Mouse (Mus musculus): ENCODE results near the gene Pdik1l. TPM values are rescaled to one million over a fixed set of nuclear protein-coding genes. Genes with fewer than 3 reads are reported as not detected.

The Pdik1l gene
- total RNA-seq, 2 experiments from 2014 or later, result 18.2 to 19.0 TPM

DNA sequence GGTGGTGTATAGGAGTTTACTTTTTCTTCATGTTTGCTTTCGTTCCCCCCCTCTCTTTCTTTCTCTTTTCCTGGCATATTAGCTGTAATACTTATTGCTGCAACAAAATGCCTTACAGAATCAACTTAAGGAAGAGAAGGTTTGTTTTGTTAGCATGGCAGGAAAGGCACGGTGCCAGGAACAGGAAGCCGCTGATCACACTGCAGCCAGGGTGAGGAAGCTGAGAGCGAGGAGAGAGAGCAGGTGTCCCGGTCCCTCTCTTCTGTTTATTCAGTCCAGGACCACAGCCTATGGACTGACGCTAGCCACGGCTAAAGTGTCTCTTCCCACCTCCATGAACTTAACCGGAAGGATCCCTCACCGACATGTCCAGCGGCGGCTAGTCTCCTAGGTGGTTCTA lies 29.3 kb downstream of the Pdik1l start:
- no peak for DNase-seq

DNA sequence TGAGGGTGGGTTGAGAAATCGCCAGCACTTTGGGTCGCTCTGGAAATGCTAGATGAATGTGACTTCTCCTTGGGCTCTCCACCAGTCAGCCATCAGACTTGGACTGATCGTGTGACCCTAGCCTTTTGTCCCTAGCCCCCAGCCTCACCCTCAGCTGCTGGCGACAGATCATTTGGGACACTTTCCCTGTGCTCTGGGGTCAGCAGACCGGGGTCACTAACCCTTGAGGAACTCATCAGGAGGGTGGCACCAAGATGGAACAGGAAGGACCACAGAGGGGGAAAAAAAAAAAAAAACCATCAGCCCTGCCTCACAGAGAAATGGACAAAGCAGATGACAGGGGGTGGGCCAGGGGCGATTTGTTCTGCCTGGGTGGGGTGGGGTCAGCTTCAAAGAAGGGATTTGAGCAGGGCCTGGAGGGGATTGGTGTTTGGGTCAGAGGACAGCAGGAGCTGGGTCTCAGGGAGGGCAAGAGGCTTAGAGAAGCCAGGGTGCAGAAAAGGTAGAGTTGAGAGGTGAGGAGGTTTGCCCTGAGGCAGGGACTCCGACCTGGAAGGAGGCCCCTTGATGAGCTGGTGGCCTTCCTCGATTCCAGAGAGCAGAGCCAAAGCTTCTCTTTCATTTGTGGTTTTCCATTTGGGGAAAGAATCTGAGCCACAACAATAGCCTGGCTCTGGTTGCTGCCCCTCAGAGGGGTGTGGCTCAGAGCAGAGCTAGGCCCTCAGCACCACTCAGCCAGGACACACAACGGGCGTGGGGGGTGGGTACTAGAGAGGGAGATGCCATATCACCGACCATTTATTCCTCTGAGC lies 30.3 kb downstream of the Pdik1l start:
- DNase-seq, result no peak

DNA sequence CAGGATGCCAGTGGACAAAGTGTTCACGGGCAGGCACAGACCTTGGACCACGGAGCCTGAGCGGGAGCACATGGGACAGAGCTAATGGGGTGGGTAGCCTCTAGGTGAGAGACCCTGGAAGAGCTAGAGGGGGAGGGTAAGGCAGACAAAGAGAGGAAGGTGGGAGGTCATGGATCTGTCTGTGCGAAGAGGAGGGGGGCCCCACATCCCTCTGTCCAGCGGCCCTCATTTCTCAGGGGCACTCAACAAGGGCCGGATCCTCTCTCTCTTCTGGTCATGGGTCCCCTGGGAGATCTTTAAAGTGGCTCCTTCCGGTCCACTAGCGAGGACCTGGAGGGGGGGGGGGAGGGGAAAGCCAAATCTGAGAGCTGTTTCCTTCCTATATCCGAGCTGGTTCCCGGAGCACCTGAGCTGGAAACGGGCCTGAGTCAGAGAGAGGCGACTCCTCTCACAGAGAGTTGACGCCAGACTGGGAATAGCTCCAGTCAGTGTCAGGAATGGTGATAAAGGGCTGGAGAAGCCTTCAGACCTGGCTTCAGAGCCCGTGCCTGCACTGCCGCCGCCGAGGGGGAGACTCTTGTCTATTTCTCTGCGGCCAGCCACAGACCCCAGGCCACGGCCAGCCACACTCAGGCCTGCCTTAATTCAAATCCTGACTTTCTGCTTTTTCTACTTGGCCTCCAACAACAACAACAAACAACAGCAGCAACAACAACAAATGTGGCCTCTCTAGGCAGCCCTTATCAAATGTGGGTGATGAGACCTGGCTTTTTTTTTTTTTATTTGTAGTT lies 31.1 kb downstream of the Pdik1l start:
- DNase-seq, result peak; percentile 41 to 53

DNA sequence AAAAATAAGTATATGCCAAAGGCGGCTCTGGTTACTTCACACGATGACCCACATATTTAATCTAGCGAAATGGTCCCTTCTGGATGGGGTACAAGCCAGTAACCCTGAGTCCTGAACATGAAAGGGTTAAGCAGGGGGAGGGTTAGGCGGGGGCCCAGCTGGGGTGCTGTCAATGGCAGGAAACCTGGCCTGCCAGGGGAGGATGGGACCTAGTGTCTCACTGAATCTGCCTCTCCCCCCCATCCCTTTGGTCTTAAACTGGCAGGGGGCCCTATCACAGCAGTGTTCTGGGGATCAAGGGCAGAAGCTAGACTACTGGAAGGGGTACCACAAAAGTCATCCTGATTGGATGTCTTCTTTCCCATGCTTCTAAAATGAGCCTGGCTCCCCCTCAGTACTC lies 31.8 kb downstream of the Pdik1l start:
- DNase-seq, result peak; percentile 25 to 56

DNA sequence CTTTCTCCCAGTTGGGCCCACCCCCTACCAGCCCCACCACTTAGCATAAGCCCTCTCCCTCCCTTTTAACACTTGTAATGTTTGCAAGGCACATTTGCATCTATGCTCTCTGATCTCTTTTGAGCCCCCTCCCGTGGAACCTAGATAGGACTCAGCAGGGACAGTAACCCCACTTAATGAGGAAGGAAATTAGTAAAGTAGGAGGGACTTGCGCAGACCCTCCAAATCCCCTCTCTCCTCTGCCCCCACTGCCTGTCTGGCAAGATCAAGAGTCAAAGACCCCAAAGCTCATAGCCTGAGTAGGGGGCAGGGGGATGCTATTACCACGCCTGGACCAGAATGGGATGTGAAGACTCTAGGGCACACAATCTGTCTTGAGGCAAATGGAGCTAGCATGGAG lies 32.9 kb downstream of the Pdik1l start:
- DNase-seq, result no peak

DNA sequence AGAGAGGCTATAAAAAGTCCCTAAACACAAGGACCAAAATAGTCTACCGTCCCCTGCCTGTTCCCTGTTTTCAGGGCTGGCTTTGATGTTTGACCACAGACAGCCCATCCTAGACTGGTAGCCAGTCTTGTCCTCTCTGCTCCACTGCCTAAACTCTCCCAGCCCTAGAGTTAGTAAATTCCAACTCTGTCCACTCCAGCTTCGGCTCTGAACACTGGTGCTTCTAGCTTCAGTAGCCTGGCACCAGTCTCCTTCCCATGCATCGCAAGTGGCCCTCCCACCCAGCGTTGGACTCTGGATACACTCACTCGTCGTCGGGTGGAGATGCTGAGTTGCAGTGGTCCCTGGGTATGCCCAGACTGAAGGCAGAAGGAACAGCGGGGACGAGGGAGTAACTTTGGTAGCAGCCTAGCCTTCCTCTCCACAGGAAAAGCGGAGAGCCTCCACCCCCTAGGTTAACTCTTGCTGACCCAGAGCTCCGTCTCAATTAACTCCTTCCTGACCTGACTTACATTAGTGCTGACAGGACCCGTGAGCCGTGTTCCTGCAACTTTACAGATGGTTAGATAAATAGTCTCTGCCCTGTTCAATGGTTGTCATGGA lies 33.9 kb downstream of the Pdik1l start, which contains the start of gene Grrp1:
Gene Grrp1, minus strand, starts transcription at position 385 of the 603 bp plus-strand sequence.
- DNase-seq, result peak; percentile 23 to 37

DNA sequence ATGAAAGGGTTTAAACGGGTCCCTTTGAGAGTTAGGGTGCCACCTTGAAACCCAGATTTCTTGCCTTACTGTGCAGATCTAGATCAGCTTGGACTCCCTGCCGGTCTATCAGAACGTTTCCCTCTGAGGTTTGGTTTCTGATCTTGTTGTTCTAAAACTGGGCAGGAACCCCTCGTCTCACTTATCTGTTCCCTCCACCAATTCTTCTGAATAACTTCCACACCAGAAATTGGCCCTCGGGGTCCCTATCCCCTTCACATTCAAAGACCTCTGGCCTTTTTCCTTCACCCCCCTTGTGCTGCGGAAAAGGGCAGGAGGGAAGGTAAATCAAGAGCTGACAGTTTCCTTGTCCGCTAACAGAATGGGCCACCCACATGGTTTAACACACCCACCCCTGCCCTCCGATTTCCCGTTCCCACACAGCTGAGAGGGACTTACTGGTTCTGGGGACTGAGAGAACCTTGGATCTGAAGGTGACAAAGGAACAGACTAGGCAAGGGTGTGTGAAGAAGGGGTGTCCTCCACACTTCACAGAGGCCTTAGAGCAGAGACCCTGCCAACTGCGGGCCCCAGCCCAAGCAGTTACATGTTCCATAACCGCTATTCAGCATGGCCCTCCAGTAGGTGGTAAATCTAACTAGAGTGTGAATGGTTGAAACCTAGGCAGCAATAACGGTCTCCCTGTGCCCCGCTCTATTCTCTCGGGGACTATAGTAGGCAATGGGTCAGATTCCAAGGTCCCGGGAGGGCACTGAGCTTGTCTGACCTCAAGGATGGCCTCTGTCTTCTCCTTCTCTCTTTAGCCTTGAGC lies 34.6 kb downstream of the Pdik1l start:
- peak; percentile 20 to 55 for DNase-seq

DNA sequence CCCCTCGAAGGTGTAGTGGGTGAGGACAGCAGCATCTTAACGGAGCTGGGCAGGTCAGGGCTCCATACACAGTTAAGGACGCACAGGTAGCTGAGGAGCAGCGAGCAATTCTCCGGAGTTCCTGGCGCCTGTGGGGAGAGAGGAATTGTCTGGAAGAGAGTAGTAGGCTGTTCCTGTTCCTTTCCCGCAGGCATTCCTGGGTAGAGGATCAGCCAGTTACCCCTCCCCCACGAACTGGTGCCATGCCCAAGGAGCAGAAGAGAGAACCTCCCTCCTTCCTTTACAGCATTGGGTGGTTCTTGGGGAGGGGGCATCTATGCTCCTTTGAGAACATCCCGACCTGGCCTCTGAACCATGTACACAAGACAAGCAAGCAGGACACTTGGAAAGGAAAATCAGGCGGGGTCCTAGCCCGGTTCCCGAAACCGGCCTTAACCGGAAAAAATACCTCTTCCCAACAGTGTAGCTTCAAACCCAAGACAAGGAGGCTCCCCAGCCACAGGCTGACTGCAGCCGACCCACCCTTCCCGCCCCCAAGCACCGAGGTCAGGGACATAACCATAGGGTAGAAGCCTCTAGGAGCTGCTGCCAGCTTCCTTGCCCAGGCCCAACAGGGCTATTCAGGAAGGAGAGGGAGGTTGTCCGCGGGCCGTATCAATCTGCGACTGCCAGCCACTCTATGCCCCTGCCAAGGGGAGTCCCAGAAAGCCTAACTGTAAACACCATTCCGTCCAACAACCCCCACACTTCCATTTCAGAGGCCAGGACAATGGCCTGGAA lies 35.4 kb downstream of the Pdik1l start:
- peak in 1 of 2 experiments; percentile 41 for DNase-seq

DNA sequence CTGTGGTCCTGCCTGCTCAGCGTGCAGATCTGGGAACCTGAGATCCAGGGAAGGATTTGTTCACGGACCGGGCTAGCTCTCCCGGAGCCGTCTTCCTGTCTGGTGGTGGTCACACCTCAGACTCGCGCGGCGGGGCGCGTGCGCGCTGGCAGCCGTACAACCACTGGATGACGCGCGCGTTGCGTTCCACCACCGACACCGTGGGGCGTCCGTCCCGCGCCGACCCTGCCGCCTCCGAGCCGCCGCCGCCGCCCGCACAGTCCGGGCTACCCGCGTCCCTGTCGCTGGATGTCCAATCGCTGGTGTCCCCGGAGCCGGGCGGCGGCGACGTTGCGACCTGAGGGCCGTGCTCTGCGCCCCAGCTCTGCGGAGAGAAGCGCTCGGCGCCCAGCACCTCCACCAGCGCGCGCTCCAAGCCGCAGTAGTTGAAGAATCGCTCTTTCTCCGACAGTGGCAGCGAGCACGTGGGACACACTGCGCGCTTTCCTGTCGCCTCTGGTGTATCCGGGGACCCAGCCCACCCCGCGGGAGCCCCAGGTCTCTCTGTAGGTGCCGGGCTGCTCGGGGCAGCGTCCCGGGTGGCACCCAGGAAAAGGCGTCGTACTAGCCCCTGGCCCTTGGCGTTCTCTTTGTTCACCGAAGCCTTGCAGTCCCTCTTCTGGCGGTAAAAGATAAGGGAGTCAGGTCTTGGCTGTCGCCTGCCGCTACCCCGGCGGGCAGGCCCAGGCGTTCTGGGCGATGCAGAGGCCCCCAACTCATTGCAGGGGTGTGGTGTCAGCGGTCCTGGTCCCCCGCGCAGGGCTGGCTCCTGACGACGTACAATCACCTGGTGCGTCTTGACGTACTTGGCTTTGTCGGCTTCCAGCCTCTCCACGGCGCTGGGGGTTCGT lies 36.2 kb downstream of the Pdik1l start:
- DNase-seq, result peak; percentile 34 to 45

DNA sequence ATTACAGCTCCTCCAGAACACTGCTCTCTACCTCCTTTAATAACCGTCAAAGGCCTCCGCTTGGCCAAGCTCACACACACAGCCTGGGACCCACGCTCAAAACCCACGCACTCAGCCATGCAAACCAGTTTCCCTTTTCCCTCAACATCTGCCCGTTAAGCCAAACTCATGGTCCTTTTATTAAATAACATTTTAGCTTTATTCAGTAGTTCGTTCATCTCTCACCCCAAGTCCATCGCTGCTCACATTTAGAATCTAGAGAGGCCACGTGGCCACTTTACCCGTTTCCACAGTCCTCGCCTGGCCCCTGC lies 36.8 kb downstream of the Pdik1l start:
- DNase-seq, result no peak

DNA sequence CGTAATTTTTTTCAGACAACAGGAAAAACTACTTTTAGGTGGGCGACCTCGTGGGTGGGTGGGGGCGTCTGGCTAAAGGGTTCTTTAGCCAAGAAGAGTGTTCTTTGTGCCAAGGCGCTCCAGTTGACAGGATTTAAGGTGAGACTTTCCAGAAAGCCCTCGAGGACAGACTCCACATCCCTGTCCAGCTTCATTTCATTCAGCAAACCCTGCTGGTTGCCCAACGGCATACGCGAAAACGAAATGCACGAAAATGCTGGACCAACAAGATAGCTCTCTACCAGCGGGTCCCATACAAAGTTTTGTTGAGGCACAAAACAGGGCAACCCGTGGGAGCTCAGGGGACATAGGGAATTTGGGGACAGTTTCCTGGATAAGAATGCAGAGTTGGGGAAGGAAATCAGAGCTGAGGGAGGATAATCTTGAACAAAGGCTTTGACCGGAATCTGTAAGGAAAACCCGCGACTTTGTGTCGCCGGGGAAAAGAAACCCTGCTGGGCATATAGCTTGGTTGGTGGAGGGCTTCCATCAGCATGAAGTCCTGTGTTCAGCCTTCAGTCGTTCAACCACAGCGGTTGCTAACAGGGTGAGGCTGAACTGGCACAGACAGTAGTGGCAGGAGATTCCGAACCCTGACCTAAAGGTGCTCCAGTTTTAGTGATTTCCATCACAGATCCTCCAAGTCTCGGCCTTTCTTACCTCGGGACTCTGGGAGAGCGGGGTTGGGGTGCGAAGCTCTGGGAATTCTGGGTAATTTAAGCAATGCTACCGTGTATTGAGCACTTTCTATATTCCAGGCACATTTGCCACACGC lies 37.4 kb downstream of the Pdik1l start:
- DNase-seq, result no peak

DNA sequence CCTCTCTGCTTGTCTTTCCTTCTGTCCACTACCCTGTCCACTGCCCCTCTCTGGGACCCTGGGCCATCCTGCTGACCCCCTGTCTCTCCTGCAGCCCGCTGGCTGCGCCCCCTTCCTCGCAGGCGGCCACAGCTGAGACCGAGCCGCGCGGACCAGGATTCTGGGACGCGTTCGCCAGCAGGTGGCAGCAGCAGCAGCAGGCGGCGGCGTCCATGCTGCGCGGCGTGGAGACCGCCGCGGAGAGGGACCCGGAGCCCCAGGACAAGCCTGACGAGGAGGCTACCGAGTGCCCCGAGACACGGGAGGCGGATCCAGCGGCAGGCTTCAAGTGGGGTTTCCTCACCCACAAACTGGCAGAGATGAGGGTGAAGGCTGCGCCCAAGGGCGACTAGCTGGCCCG lies 38.0 kb downstream of the Pdik1l start:
- DNase-seq, result peak; percentile 76 to 87

DNA sequence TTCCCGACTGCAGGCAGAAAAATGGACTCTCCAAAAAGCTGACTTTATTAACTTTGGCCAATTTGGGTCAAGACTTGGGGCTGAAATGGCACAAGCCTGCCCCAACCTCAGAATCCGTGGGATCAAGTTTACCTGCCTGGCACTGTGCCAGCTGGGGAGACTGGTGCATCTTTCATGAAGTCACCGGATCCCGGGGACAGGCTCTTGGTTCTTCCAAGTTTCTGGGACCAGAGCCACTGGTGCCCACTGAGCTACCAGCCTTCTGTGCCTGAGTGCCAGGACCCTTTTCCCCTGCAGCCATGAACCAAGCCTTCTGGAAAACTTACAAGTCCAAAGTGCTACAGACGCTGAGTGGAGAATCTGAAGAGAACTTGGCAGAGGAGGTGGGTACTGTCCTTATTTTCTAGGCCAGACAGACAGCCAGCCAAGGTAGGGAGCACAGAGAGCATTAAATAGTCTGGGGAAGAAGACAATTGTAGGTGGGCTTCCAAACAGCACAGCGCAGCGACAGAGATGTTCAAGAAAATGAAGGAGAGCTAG lies 40.9 kb downstream of the Pdik1l start, which contains the start of gene Gm30191:
Gene Gm30191, plus strand, starts transcription at position 217 of the 540 bp plus-strand sequence.
- DNase-seq, result no peak

DNA sequence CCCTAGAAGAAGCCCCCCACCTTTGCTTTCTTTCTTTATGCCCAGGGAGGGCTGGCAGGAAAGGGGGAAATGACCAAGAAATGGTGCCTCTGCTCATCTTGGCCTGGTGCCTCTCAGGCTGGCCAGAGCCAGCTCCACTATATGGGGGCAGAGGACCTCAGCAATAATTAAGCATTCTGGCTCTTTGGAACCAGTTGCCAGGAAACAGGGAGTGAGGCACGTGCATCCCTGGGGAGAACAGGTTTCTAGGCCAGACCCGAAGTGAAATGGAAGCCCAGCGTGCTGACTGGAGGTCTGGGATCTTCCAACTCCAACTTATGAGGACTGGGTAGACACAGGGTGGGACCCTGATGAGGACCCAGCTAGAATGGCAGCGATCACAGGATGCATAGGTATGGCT lies 41.4 kb downstream of the Pdik1l start:
- no peak for DNase-seq

DNA sequence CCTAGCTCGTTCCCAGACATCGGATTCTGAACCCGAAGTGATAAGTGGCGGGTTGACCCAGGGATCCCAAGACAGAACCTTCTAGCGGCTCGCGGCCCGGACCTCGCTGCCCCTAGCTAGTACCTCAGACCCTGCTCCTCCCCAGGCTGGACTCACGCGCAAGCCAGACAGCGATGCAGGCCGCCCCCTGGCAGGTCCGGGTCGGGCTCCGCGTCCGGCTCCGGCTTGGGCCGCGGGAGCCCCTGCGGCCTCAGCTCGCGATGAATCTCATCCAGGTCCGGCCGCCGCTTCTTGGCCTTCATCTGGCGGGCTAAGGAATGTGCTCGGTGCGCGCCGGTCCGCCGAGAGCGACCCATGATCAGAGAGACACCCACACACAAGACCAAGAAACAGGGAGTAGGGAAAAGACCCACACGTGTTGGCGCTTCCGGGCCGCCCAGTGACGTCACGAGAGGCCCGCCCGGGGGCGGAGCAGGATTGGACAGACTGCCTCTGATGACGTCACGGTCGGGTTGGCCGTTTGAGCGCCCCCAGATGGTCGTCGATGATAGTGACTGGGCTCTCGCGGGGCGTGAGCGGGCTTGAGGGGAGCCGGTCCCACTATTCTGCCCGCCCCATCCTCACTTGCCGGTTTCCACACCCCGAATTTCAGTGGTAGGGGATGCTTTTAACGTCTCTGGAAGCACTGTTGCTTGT lies 42.4 kb downstream of the Pdik1l start, which contains the start of gene Zfp593:
Gene Zfp593, minus strand, starts transcription at position 445 of the 696 bp plus-strand sequence.
- peak; percentile 97 to 98 for DNase-seq

DNA sequence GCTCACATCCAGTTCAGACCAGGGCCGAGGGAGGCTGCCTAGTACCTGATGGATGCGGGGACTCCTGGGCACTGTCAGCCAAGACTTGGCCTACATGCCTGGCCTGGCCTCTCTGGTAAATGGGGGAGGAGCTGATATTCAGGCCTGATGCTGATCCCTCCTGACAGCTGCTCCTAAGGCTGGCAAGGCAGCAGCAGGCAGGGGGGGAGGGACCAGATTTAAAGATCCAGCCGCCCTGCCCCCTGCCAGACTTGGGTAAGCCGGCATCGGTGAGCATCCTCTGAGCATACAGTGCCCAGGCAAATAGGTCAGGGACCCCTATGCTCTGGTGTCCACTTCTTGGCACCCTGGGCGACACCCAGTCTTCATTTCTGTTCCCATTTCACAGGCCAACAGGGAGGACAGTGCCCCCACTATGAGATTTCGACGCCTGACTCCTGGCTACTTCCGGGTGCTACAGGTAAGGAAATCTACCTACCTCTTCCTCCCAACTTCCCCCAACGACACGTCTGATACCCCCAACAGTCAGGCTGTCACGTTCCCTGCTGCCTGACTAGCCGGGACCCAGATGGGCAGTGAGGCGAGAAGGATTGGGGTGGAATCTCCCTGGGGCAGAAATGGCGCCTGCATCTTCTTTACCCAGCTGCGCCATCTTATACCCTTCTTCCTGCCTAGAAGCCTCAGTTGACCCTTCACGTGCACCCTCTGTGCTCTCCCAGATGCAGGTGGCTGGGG lies 44.0 kb downstream of the Pdik1l start, which contains the start of gene E130218I03Rik:
Gene E130218I03Rik, plus strand, starts transcription at position 147 of the 735 bp plus-strand sequence.
- DNase-seq, result no peak

DNA sequence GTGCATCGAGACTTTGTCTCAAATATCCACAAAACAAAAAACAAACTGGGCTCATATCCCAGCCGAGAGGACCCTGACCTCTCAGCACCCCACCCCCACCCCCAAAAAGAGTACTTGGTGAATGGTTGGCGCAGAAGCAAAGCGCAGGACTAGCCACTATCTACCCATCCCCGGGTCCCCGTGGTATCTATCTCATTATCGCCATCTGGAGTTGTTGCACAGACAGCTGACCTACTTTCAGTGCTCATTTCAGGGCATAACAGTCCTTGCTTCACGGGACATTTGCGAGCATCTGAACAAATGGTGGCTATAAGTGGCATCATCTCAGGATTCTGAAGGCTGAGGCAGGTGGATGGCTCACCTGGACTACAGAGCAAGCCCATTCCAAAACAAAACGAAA lies 49.0 kb downstream of the Pdik1l start:
- DNase-seq, result no peak

Measured in adrenal gland, postnatal 36 days (tissue).